In genomic region chr1:194976517-194977370, GRCm38 (mm10) we compare ENCODE assay signal across 8 mouse cellular contexts. TPM values are rescaled to one million over a fixed set of nuclear protein-coding genes. Genes with fewer than 3 reads are reported as not detected.
DNase-seq lines count a peak whose midpoint lies in the region; ATAC-seq lines count a peak whose summit lies in the region.

No protein-coding gene starts in this region.

- H3K4me1 ChIP-seq in embryonic facial prominence, embryonic 13.5 days, result peaks cover 14% of the 10 kb centered on the region
- H3K4me1 ChIP-seq in limb, embryonic 10.5 days, result peaks cover 13% of the 10 kb centered on the region
- peaks cover 10% of the 10 kb centered on the region; the same call in 1 of the 2 replicates for H3K4me1 ChIP-seq in midbrain, embryonic 11.5 days (ENCODE audit: control insufficient read depth, insufficient read depth, low read length)

- peak overlapping the region; percentile 65 for H3K4me3 ChIP-seq in embryonic facial prominence, embryonic 13.5 days
- peak overlapping the region; percentile 78 for H3K4me3 ChIP-seq in limb, embryonic 10.5 days
- peak overlapping the region; percentile 48 for H3K4me3 ChIP-seq in midbrain, embryonic 11.5 days (ENCODE audit: low read depth, low read length)

- H3K9me3 ChIP-seq in embryonic facial prominence, embryonic 13.5 days, result no peaks in the 10 kb centered on the region
- H3K9me3 ChIP-seq in limb, embryonic 10.5 days (replicated peaks), result no peaks in the 10 kb centered on the region
- no peaks in the 10 kb centered on the region for H3K9me3 ChIP-seq in midbrain, embryonic 11.5 days (ENCODE audit: control insufficient read depth, low read length)

- H3K9ac ChIP-seq in embryonic facial prominence, embryonic 13.5 days, result peak overlapping the region; percentile 75
- H3K9ac ChIP-seq in midbrain, embryonic 11.5 days (ENCODE audit: low read length), result peak overlapping the region; percentile 60

- H3K27me3 ChIP-seq in embryonic facial prominence, embryonic 13.5 days, result peaks cover 17% of the 10 kb centered on the region
- peaks cover 23% of the 10 kb centered on the region for H3K27me3 ChIP-seq in limb, embryonic 10.5 days (ENCODE audit: low read depth, poor library complexity, severe bottlenecking)
- H3K27me3 ChIP-seq in midbrain, embryonic 11.5 days (ENCODE audit: control insufficient read depth, insufficient read depth, low read length), result no peaks in the 10 kb centered on the region

- WGBS in embryonic facial prominence, embryonic 13.5 days, result 1% methylated on average over 44 of the region's 44 CpGs
- WGBS in limb, embryonic 10.5 days, result 2% methylated on average over 44 of the region's 44 CpGs
- 2% methylated on average over 44 of the region's 44 CpGs for WGBS in midbrain, embryonic 11.5 days

- peak overlapping the region; percentile 93 for H3K4me2 ChIP-seq in embryonic facial prominence, embryonic 13.5 days
- H3K4me2 ChIP-seq in midbrain, embryonic 11.5 days, result peak overlapping the region; percentile 96

- peak; percentile 89 for ATAC-seq in embryonic facial prominence, embryonic 13.5 days (ENCODE audit: insufficient number of reproducible peaks, insufficient read depth, low FRiP score, low TSS enrichment, low read depth)
- peak; percentile 94 for ATAC-seq in midbrain, embryonic 11.5 days (ENCODE audit: low FRiP score)

- H3K27ac ChIP-seq in embryonic facial prominence, embryonic 13.5 days, result no peak overlapping the region
- H3K27ac ChIP-seq in limb, embryonic 10.5 days, result peak overlapping the region; percentile 86
- H3K27ac ChIP-seq in midbrain, embryonic 11.5 days (ENCODE audit: low read depth, low read length), result no peak overlapping the region; the same call in 1 of the 2 replicates

- H3K36me3 ChIP-seq in embryonic facial prominence, embryonic 13.5 days, result no peaks in the 10 kb centered on the region
- no peaks in the 10 kb centered on the region for H3K36me3 ChIP-seq in limb, embryonic 10.5 days
- no peaks in the 10 kb centered on the region for H3K36me3 ChIP-seq in midbrain, embryonic 11.5 days (ENCODE audit: control insufficient read depth, insufficient read depth, low read length)

- DNase-seq in 3T3-L1 (ENCODE audit: low read depth, low spot score), result peak; percentile 69
- peak; percentile 83 to 88 for DNase-seq in adrenal gland, postnatal 36 days
- peak; percentile 91 for DNase-seq in heart, adult 18-20 months
- peak; percentile 92 for DNase-seq in kidney, adult 18-20 months
- peak; percentile 64 for DNase-seq in limb, embryonic 10.5 days (ENCODE audit: low spot score)
- DNase-seq in midbrain, embryonic 11.5 days (ENCODE audit: low spot score, missing footprints), result peak; percentile 97
- peak; percentile 75 for DNase-seq in skeletal muscle tissue, adult 2 months (ENCODE audit: low read depth, low spot score)

RNA-seq across cellular contexts. Expression of gene Cd34, which starts 38.1 kb away (rescaled TPM):
- 10 to 100 TPM; 45.0 to 62.8 TPM for total RNA-seq in adrenal gland, postnatal 36 days (2021)
- polyA plus RNA-seq in embryonic facial prominence, embryonic 13.5 days (2015; fragmentation: Nextera tagmentation; extraction: Ambion mirVana), result 60.5 and 62.9 TPM in 2 replicates
- total RNA-seq in heart, adult 18-20 months (2021), result 10 to 100 TPM; 76.1 to 78.5 TPM
- 51.7 and 52.3 TPM in 2 replicates for polyA plus RNA-seq in limb, embryonic 10.5 days (2016; fragmentation: Nextera tagmentation; extraction: Ambion mirVana)
- 51.3 and 54.5 TPM in 2 replicates for polyA plus RNA-seq in midbrain, embryonic 11.5 days (2014; fragmentation: Nextera tagmentation; extraction: Ambion mirVana)
